Mouse (Mus musculus) MEL (cell line): ENCODE results near the gene Slc35d1. TPM values are rescaled to one million over a fixed set of nuclear protein-coding genes. Genes with fewer than 3 reads are reported as not detected.

ENCODE experiments used
- DNase-seq: peaks from one replicate; pipeline ENCODE4 v3.0.0; 2011; ENCODE audit warnings: low read depth, low spot score
- H3K27ac ChIP-seq: 2 replicates; pipeline ENCODE4 v1.5.1; 2012; ENCODE audit warnings: low read depth, mild to moderate bottlenecking, control low read depth, low read length, moderate library complexity; ENCODE audit not compliant: control insufficient read depth
- H3K27me3 ChIP-seq, 2 experiments: fragments of 150-350 bp in 1 of 2; sonication (generic) in 1 of 2; 2 replicates each; pipeline ENCODE4 v1.6.1; 2012; ENCODE audit warnings: low read length in 2 of 2, mild to moderate bottlenecking in 2 of 2, improper control_type of control experiment in 1 of 2, moderate library complexity in 1 of 2; ENCODE audit not compliant: insufficient read depth in 2 of 2, control insufficient read depth in 1 of 2
- H3K36me3 ChIP-seq, 2 experiments: 2 replicates each; pipeline ENCODE4 v1.6.1; 2012 to 2014; ENCODE audit warnings: low read length in 2 of 2, improper control_type of control experiment in 1 of 2, inconsistent platforms in 1 of 2, mild to moderate bottlenecking in 1 of 2; ENCODE audit not compliant: insufficient read depth in 2 of 2, control insufficient read depth in 1 of 2
- H3K4me1 ChIP-seq, 2 experiments: fragments of 150-350 bp in 1 of 2; sonication (generic) in 1 of 2; 2 replicates each; pipeline ENCODE4 v1.6.1; 2012; ENCODE audit warnings: low read length in 2 of 2, improper control_type of control experiment in 1 of 2, mild to moderate bottlenecking in 1 of 2; ENCODE audit not compliant: insufficient read depth in 2 of 2, control insufficient read depth in 1 of 2
- H3K4me3 ChIP-seq, 2 experiments: fragments of 150-350 bp in 1 of 2; sonication (generic) in 1 of 2; 2 replicates each; pipeline ENCODE4 v1.5.1; 2012; ENCODE audit warnings: low read depth in 2 of 2, low read length in 2 of 2, mild to moderate bottlenecking in 2 of 2, moderate library complexity in 2 of 2, control low read depth in 1 of 2, improper control_type of control experiment in 1 of 2; ENCODE audit not compliant: control insufficient read depth in 1 of 2, insufficient read depth in 1 of 2
- H3K79me2 ChIP-seq: 2 replicates; pipeline ENCODE4 v1.6.1; 2012; ENCODE audit warnings: mild to moderate bottlenecking, low read length, moderate library complexity; ENCODE audit not compliant: control insufficient read depth, poor library complexity, insufficient read depth
- H3K9ac ChIP-seq: 2 replicates; pipeline ENCODE4 v1.6.1; 2012; ENCODE audit warnings: low read depth, mild to moderate bottlenecking, control low read depth, low read length, moderate library complexity; ENCODE audit not compliant: control insufficient read depth, poor library complexity, severe bottlenecking
- H3K9me3 ChIP-seq: fragments of 150-350 bp; sonication (generic); replicated peaks from 2 replicates; pipeline ENCODE4 v1.6.1; 2012; ENCODE audit warnings: mild to moderate bottlenecking, low read length, improper control_type of control experiment, moderate library complexity; ENCODE audit not compliant: insufficient read depth
- BHLHE40 ChIP-seq: IDR thresholded peaks from 2 replicates; pipeline ENCODE4 v1.6.1; 2012; ENCODE audit warnings: low read depth, mild to moderate bottlenecking, inconsistent platforms, low read length, improper control_type of control experiment, borderline replicate concordance
- CTCF ChIP-seq, 3 experiments: IDR thresholded peaks in 2 of 3; conservative IDR thresholded peaks in 1 of 3; 2 replicates each; pipeline ENCODE4 v1.5.1; 2011 to 2012; ENCODE audit warnings: low read length in 3 of 3, low read depth in 2 of 3, mild to moderate bottlenecking in 2 of 3, improper control_type of control experiment in 1 of 3, inconsistent platforms in 1 of 3, mixed read lengths in 1 of 3, moderate library complexity in 1 of 3; ENCODE audit not compliant: control insufficient read depth in 1 of 3, insufficient read depth in 1 of 3, poor library complexity in 1 of 3, severe bottlenecking in 1 of 3
- ELF1 ChIP-seq: IDR thresholded peaks from 2 replicates; pipeline ENCODE4 v1.6.1; 2014; ENCODE audit warnings: low read depth, mild to moderate bottlenecking, inconsistent platforms, low read length, improper control_type of control experiment, moderate library complexity
- GATA1 ChIP-seq: IDR thresholded peaks from 2 replicates; pipeline ENCODE4 v1.6.1; 2011; ENCODE audit warnings: low read depth, low read length, improper control_type of control experiment
- JUND ChIP-seq: IDR thresholded peaks from 2 replicates; pipeline ENCODE4 v1.6.1; 2011; ENCODE audit warnings: low read depth, mild to moderate bottlenecking, improper control_type of control experiment, low read length
- KAT2A ChIP-seq: conservative IDR thresholded peaks from 2 replicates; pipeline ENCODE4 v1.6.1; 2012; ENCODE audit warnings: low read depth, low read length, improper control_type of control experiment, inconsistent platforms
- MAFK ChIP-seq: IDR thresholded peaks from 2 replicates; pipeline ENCODE4 v1.6.1; 2011; ENCODE audit warnings: low read depth, mild to moderate bottlenecking, low read length, improper control_type of control experiment, borderline replicate concordance
- MAX ChIP-seq: IDR thresholded peaks from 2 replicates; pipeline ENCODE4 v1.6.1; 2011; ENCODE audit warnings: low read length, improper control_type of control experiment
- MAZ ChIP-seq: IDR thresholded peaks from 2 replicates; pipeline ENCODE4 v1.6.1; 2012; ENCODE audit warnings: low read depth, mild to moderate bottlenecking, inconsistent platforms, low read length, improper control_type of control experiment
- MEF2A ChIP-seq: IDR thresholded peaks from 2 replicates; pipeline ENCODE4 v1.6.1; 2014; ENCODE audit warnings: low read depth, mild to moderate bottlenecking, inconsistent platforms, low read length, improper control_type of control experiment; ENCODE audit not compliant: poor library complexity, insufficient replicate concordance, severe bottlenecking; ENCODE audit errors: extremely low read depth
- MYB ChIP-seq: IDR thresholded peaks from 2 replicates; pipeline ENCODE4 v1.6.1; 2011; ENCODE audit warnings: mild to moderate bottlenecking, low read depth, low read length, improper control_type of control experiment
- NRF1 ChIP-seq: IDR thresholded peaks from 2 replicates; pipeline ENCODE4 v1.6.1; 2014; ENCODE audit warnings: low read depth, mild to moderate bottlenecking, inconsistent platforms, low read length, improper control_type of control experiment, moderate library complexity; ENCODE audit not compliant: poor library complexity, insufficient read depth, severe bottlenecking
- POLR2AphosphoS5 ChIP-seq: IDR thresholded peaks from 2 replicates; pipeline ENCODE4 v1.6.1; 2012; ENCODE audit warnings: low read depth, borderline replicate concordance, mild to moderate bottlenecking, inconsistent platforms, low read length, moderate library complexity, mixed read lengths
- RCOR1 ChIP-seq: IDR thresholded peaks from 2 replicates; pipeline ENCODE4 v1.6.1; 2012; ENCODE audit warnings: low read depth, mild to moderate bottlenecking, inconsistent platforms, low read length, improper control_type of control experiment
- SIN3A ChIP-seq: IDR thresholded peaks from 2 replicates; pipeline ENCODE4 v1.6.1; 2012; ENCODE audit warnings: low read length, improper control_type of control experiment, inconsistent platforms
- SMC3 ChIP-seq: IDR thresholded peaks from 2 replicates; pipeline ENCODE4 v1.6.1; 2011; ENCODE audit warnings: low read depth, low read length, improper control_type of control experiment
- TAL1 ChIP-seq: IDR thresholded peaks from 2 replicates; pipeline ENCODE4 v1.6.1; 2012; ENCODE audit warnings: mild to moderate bottlenecking, inconsistent platforms, low read length, moderate library complexity, mixed read lengths
- TBP ChIP-seq: IDR thresholded peaks from 2 replicates; pipeline ENCODE4 v1.8.0; 2011; ENCODE audit warnings: low read depth, low read length, improper control_type of control experiment
- UBTF ChIP-seq: IDR thresholded peaks from 2 replicates; pipeline ENCODE4 v1.6.1; 2012; ENCODE audit warnings: low read depth, mild to moderate bottlenecking, inconsistent platforms, low read length, improper control_type of control experiment, moderate library complexity, borderline replicate concordance; ENCODE audit not compliant: insufficient read depth
- USF1 ChIP-seq: IDR thresholded peaks from 2 replicates; pipeline ENCODE4 v1.6.1; 2014; ENCODE audit warnings: low read depth, mild to moderate bottlenecking, inconsistent platforms, low read length, improper control_type of control experiment, moderate library complexity
- ZC3H11A ChIP-seq: IDR thresholded peaks from 2 replicates; pipeline ENCODE4 v1.6.1; 2012; ENCODE audit warnings: low read depth, mild to moderate bottlenecking, inconsistent platforms, low read length, improper control_type of control experiment
- ZKSCAN1 ChIP-seq: IDR thresholded peaks from 2 replicates; pipeline ENCODE4 v1.6.1; 2012; ENCODE audit warnings: low read depth, mild to moderate bottlenecking, inconsistent platforms, low read length, improper control_type of control experiment, moderate library complexity
- ZMIZ1 ChIP-seq: IDR thresholded peaks from 2 replicates; pipeline ENCODE4 v1.6.1; 2012; ENCODE audit warnings: low read depth, mild to moderate bottlenecking, inconsistent platforms, low read length, improper control_type of control experiment, moderate library complexity
- polyA plus RNA-seq, 2 experiments: library from polyadenylated mRNA; stranded (reverse) in 1 of 2; unstranded in 1 of 2; fragments of >175 nt in 1 of 2; fragments of >200 nt in 1 of 2; gene quantifications; 2 replicates each; pipeline versions ENCODE4 v1.2.1 to v1.2.4; 2012; ENCODE audit warnings: low replicate concordance in 2 of 2, low read depth in 1 of 2; ENCODE audit not compliant: insufficient read length in 2 of 2, insufficient read depth in 1 of 2, missing spikeins in 1 of 2
- total RNA-seq: library from RNA; depleted of rRNA; stranded (reverse); fragments of 300-350 nt; gene quantifications from 2 replicates; pipeline ENCODE4 v1.2.3, GENCODE M21; 2012

Gene Slc35d1
- total and polyA plus RNA-seq, 3 experiments, result 5.0 to 33.7 (median 10.0) TPM

GRCm38 (mm10) chr4:103158781-103159180 is 56.2 kb downstream of the Slc35d1 start:
- Histone ChIP-seq H3K27me3 (no peaks in the 10 kb centered on the region), H3K79me2 (no peaks in the 10 kb centered on the region), H3K36me3 (peaks cover 0 to 27% of the 10 kb centered on the region in 2 experiments; a peak in 2 of 4 replicates), H3K4me1 (no peaks in the 10 kb centered on the region), H3K27ac (no peak overlapping the region), H3K4me3 (no peak overlapping the region), H3K9me3 (no peaks in the 10 kb centered on the region), H3K9ac (no peak overlapping the region)
- no peak for TF ChIP-seq JUND
- TF ChIP-seq RCOR1, result no peak
- TF ChIP-seq SIN3A, result no peak
- TF ChIP-seq ZKSCAN1, result no peak
- TF ChIP-seq MAX, result no peak
- TF ChIP-seq POLR2AphosphoS5, result no peak
- no peak for TF ChIP-seq SMC3
- no peak for TF ChIP-seq GATA1
- TF ChIP-seq MAZ, result no peak
- no peak for TF ChIP-seq TAL1
- TF ChIP-seq USF1, result no peak
- TF ChIP-seq BHLHE40, result no peak
- DNase-seq, result no peak

- no peak overlapping the region for H3K27ac ChIP-seq
- no peaks in the 10 kb centered on the region for H3K9me3 ChIP-seq
- DNase-seq, result no peak
- TF ChIP-seq NRF1 (no peak), UBTF (no peak), MYB (no peak), ZC3H11A (no peak), ZKSCAN1 (no peak), RCOR1 (no peak), KAT2A (no peak), POLR2AphosphoS5 (no peak), BHLHE40 (no peak), TAL1 (no peak), ZMIZ1 (no peak), MAFK (no peak), CTCF (IDR thresholded peaks at IDR 0.05 in 2 of 3, conservative IDR thresholded peaks at IDR 0.05 in 1 of 3; ENCODE audit: control insufficient read depth in 1 of 3, insufficient read depth in 1 of 3, low read depth in 2 of 3, low read length in 3 of 3, poor library complexity in 1 of 3, severe bottlenecking in 1 of 3) (no peak), TBP (no peak), ELF1 (no peak), MAZ (no peak), MEF2A (no peak)
- TF ChIP-seq, all 39 proteins: peak for 0
- Histone ChIP-seq H3K27me3 (no peaks in the 10 kb centered on the region), H3K9ac (no peak overlapping the region), H3K4me1 (no peaks in the 10 kb centered on the region), H3K36me3 (peaks cover 0 to 31% of the 10 kb centered on the region in 2 experiments; a peak in 2 of 4 replicates), H3K79me2 (no peaks in the 10 kb centered on the region), H3K4me3 (no peak overlapping the region)
Measured at GRCm38 (mm10) chr4:103151946-103152345, 63.0 kb downstream of the Slc35d1 start.
